Mouse (Mus musculus) MEL (cell line): ENCODE results near the gene Ggct. TPM values are rescaled to one million over a fixed set of nuclear protein-coding genes. Genes with fewer than 3 reads are reported as not detected.

Source experiments
- DNase-seq: peaks from one replicate; pipeline ENCODE4 v3.0.0; 2011; ENCODE audit warnings: low read depth, low spot score
- H3K27ac ChIP-seq: 2 replicates; pipeline ENCODE4 v1.5.1; 2012; ENCODE audit warnings: low read depth, mild to moderate bottlenecking, control low read depth, low read length, moderate library complexity; ENCODE audit not compliant: control insufficient read depth
- H3K27me3 ChIP-seq, 2 experiments: fragments of 150-350 bp in 1 of 2; sonication (generic) in 1 of 2; 2 replicates each; pipeline ENCODE4 v1.6.1; 2012; ENCODE audit warnings: low read length in 2 of 2, mild to moderate bottlenecking in 2 of 2, improper control_type of control experiment in 1 of 2, moderate library complexity in 1 of 2; ENCODE audit not compliant: insufficient read depth in 2 of 2, control insufficient read depth in 1 of 2
- H3K36me3 ChIP-seq, 2 experiments: 2 replicates each; pipeline ENCODE4 v1.6.1; 2012 to 2014; ENCODE audit warnings: low read length in 2 of 2, improper control_type of control experiment in 1 of 2, inconsistent platforms in 1 of 2, mild to moderate bottlenecking in 1 of 2; ENCODE audit not compliant: insufficient read depth in 2 of 2, control insufficient read depth in 1 of 2
- H3K4me1 ChIP-seq, 2 experiments: fragments of 150-350 bp in 1 of 2; sonication (generic) in 1 of 2; 2 replicates each; pipeline ENCODE4 v1.6.1; 2012; ENCODE audit warnings: low read length in 2 of 2, improper control_type of control experiment in 1 of 2, mild to moderate bottlenecking in 1 of 2; ENCODE audit not compliant: insufficient read depth in 2 of 2, control insufficient read depth in 1 of 2
- H3K4me3 ChIP-seq, 2 experiments: fragments of 150-350 bp in 1 of 2; sonication (generic) in 1 of 2; 2 replicates each; pipeline ENCODE4 v1.5.1; 2012; ENCODE audit warnings: low read depth in 2 of 2, low read length in 2 of 2, mild to moderate bottlenecking in 2 of 2, moderate library complexity in 2 of 2, control low read depth in 1 of 2, improper control_type of control experiment in 1 of 2; ENCODE audit not compliant: control insufficient read depth in 1 of 2, insufficient read depth in 1 of 2
- H3K79me2 ChIP-seq: 2 replicates; pipeline ENCODE4 v1.6.1; 2012; ENCODE audit warnings: mild to moderate bottlenecking, low read length, moderate library complexity; ENCODE audit not compliant: control insufficient read depth, poor library complexity, insufficient read depth
- H3K9ac ChIP-seq: 2 replicates; pipeline ENCODE4 v1.6.1; 2012; ENCODE audit warnings: low read depth, mild to moderate bottlenecking, control low read depth, low read length, moderate library complexity; ENCODE audit not compliant: control insufficient read depth, poor library complexity, severe bottlenecking
- H3K9me3 ChIP-seq: fragments of 150-350 bp; sonication (generic); replicated peaks from 2 replicates; pipeline ENCODE4 v1.6.1; 2012; ENCODE audit warnings: mild to moderate bottlenecking, low read length, improper control_type of control experiment, moderate library complexity; ENCODE audit not compliant: insufficient read depth
- CHD2 ChIP-seq: IDR thresholded peaks from 2 replicates; pipeline ENCODE4 v1.6.1; 2011; ENCODE audit warnings: low read length, improper control_type of control experiment
- E2F4 ChIP-seq: IDR thresholded peaks from 2 replicates; pipeline ENCODE4 v1.6.1; 2011; ENCODE audit warnings: low read depth, low read length, improper control_type of control experiment, borderline replicate concordance
- ELF1 ChIP-seq: IDR thresholded peaks from 2 replicates; pipeline ENCODE4 v1.6.1; 2014; ENCODE audit warnings: low read depth, mild to moderate bottlenecking, inconsistent platforms, low read length, improper control_type of control experiment, moderate library complexity
- GABPA ChIP-seq: IDR thresholded peaks from 2 replicates; pipeline ENCODE4 v1.6.1; 2012; ENCODE audit warnings: low read depth, mild to moderate bottlenecking, inconsistent platforms, low read length, improper control_type of control experiment, moderate library complexity
- GATA1 ChIP-seq: IDR thresholded peaks from 2 replicates; pipeline ENCODE4 v1.6.1; 2011; ENCODE audit warnings: low read depth, low read length, improper control_type of control experiment
- HCFC1 ChIP-seq: IDR thresholded peaks from 2 replicates; pipeline ENCODE4 v1.6.1; 2012; ENCODE audit warnings: low read depth, mild to moderate bottlenecking, inconsistent platforms, low read length, improper control_type of control experiment, moderate library complexity
- JUND ChIP-seq: IDR thresholded peaks from 2 replicates; pipeline ENCODE4 v1.6.1; 2011; ENCODE audit warnings: low read depth, mild to moderate bottlenecking, improper control_type of control experiment, low read length
- KAT2A ChIP-seq: conservative IDR thresholded peaks from 2 replicates; pipeline ENCODE4 v1.6.1; 2012; ENCODE audit warnings: low read depth, low read length, improper control_type of control experiment, inconsistent platforms
- MAFK ChIP-seq: IDR thresholded peaks from 2 replicates; pipeline ENCODE4 v1.6.1; 2011; ENCODE audit warnings: low read depth, mild to moderate bottlenecking, low read length, improper control_type of control experiment, borderline replicate concordance
- MAZ ChIP-seq: IDR thresholded peaks from 2 replicates; pipeline ENCODE4 v1.6.1; 2012; ENCODE audit warnings: low read depth, mild to moderate bottlenecking, inconsistent platforms, low read length, improper control_type of control experiment
- MEF2A ChIP-seq: IDR thresholded peaks from 2 replicates; pipeline ENCODE4 v1.6.1; 2014; ENCODE audit warnings: low read depth, mild to moderate bottlenecking, inconsistent platforms, low read length, improper control_type of control experiment; ENCODE audit not compliant: poor library complexity, insufficient replicate concordance, severe bottlenecking; ENCODE audit errors: extremely low read depth
- MXI1 ChIP-seq: IDR thresholded peaks from 2 replicates; pipeline ENCODE4 v1.6.1; 2011; ENCODE audit warnings: mild to moderate bottlenecking, low read depth, low read length, improper control_type of control experiment
- MYB ChIP-seq: IDR thresholded peaks from 2 replicates; pipeline ENCODE4 v1.6.1; 2011; ENCODE audit warnings: mild to moderate bottlenecking, low read depth, low read length, improper control_type of control experiment
- NELFE ChIP-seq: IDR thresholded peaks from 2 replicates; pipeline ENCODE4 v1.6.1; 2011; ENCODE audit warnings: low read depth, low read length, improper control_type of control experiment
- POLR2A ChIP-seq, 2 experiments: IDR thresholded peaks; 2 replicates each; pipeline ENCODE4 v1.6.1; 2011 to 2012; ENCODE audit warnings: low read length in 2 of 2, mild to moderate bottlenecking in 2 of 2, control low read depth in 1 of 2, improper control_type of control experiment in 1 of 2, low read depth in 1 of 2, moderate library complexity in 1 of 2; ENCODE audit not compliant: control insufficient read depth in 1 of 2, insufficient read depth in 1 of 2, poor library complexity in 1 of 2
- POLR2AphosphoS5 ChIP-seq: IDR thresholded peaks from 2 replicates; pipeline ENCODE4 v1.6.1; 2012; ENCODE audit warnings: low read depth, borderline replicate concordance, mild to moderate bottlenecking, inconsistent platforms, low read length, moderate library complexity, mixed read lengths
- RAD21 ChIP-seq: IDR thresholded peaks from 2 replicates; pipeline ENCODE4 v1.6.1; 2011; ENCODE audit warnings: mild to moderate bottlenecking, low read depth, low read length, improper control_type of control experiment
- SIN3A ChIP-seq: IDR thresholded peaks from 2 replicates; pipeline ENCODE4 v1.6.1; 2012; ENCODE audit warnings: low read length, improper control_type of control experiment, inconsistent platforms
- TBP ChIP-seq: IDR thresholded peaks from 2 replicates; pipeline ENCODE4 v1.8.0; 2011; ENCODE audit warnings: low read depth, low read length, improper control_type of control experiment
- USF1 ChIP-seq: IDR thresholded peaks from 2 replicates; pipeline ENCODE4 v1.6.1; 2014; ENCODE audit warnings: low read depth, mild to moderate bottlenecking, inconsistent platforms, low read length, improper control_type of control experiment, moderate library complexity
- ZNF384 ChIP-seq: IDR thresholded peaks from 2 replicates; pipeline ENCODE4 v1.6.1; 2012; ENCODE audit warnings: low read depth, mild to moderate bottlenecking, inconsistent platforms, low read length, improper control_type of control experiment
- polyA plus RNA-seq, 2 experiments: library from polyadenylated mRNA; stranded (reverse) in 1 of 2; unstranded in 1 of 2; fragments of >175 nt in 1 of 2; fragments of >200 nt in 1 of 2; gene quantifications; 2 replicates each; pipeline versions ENCODE4 v1.2.1 to v1.2.4; 2012; ENCODE audit warnings: low replicate concordance in 2 of 2, low read depth in 1 of 2; ENCODE audit not compliant: insufficient read length in 2 of 2, insufficient read depth in 1 of 2, missing spikeins in 1 of 2
- total RNA-seq: library from RNA; depleted of rRNA; stranded (reverse); fragments of 300-350 nt; gene quantifications from 2 replicates; pipeline ENCODE4 v1.2.3, GENCODE M21; 2012

The Ggct gene
- total and polyA plus RNA-seq, 3 experiments = 23.7 to 41.6 TPM; not detected in 1

DNA sequence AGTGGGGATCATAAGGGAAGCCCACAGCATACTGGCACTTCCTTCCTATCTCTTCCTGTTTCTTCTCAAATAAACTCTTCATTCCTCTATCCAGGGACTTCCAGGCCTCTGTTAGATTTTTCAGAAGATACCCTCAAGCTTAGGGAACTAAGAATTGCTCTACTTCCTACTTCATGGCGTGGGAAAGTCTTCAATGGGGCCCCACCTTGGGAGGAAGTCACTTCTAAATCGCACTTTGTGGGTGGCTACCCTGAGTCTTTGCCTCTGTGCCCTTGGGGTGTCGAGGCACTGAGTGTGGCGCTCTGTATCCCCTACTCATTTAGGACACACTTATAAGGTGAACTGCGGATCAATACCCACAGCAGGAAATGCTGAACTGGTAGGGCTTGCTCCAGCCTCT lies 44.1 kb downstream of the Ggct start:
- Histone ChIP-seq H3K27me3 (no peaks in the 10 kb centered on the region), H3K79me2 (no peaks in the 10 kb centered on the region), H3K27ac (no peak overlapping the region), H3K9me3 (no peaks in the 10 kb centered on the region), H3K36me3 (no peaks in the 10 kb centered on the region), H3K4me1 (0 out of 4 replicates have a peak, but pooled peaks cover 0 to 2% of the 10 kb centered on the region in 2 experiments), H3K4me3 (no peak overlapping the region), H3K9ac (no peak overlapping the region)
- TF ChIP-seq HCFC1 (no peak), MAZ (no peak), E2F4 (no peak), CHD2 (no peak), MAFK (no peak), GATA1 (no peak), MXI1 (no peak), GABPA (no peak)
- no peak for DNase-seq

DNA sequence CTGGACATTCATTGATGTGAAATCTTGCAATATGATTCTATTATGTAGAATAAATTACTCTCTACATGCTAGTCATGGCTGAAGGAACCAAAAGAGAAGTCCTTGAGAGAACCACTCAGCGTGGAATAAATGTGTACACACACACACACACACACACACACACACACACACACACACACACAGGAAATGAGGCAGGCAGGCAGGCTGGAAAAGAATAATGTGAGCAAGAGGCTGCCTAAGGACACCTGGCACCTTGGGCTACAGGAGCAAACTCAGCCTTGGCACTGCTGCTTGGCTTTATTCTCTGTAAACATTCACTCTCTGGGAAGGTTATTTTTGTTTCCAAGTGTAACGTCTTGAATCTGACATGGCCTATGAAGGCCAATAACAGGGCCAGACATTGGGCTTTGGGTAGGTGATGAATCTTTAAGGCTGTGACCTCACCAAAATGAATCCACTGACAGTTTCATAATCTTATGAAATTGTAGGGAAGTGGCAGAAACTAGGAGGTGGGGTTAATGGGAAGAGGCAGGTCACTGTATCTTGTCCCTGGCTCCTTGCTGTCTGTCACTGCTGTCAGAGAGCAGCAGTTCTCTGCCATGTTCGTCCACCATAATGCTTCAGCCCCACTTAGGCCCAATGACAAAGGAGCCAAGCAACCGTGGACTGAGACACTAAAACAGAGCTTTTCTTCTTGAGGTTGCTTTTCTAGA lies 46.4 kb downstream of the Ggct start:
- no peaks in the 10 kb centered on the region for H3K36me3 ChIP-seq
- H3K4me1 ChIP-seq = 0 out of 4 replicates have a peak, but pooled peaks cover 0 to 2% of the 10 kb centered on the region in 2 experiments
- TF ChIP-seq TBP (no peak), MYB (no peak), USF1 (no peak), MXI1 (no peak), KAT2A (no peak), MEF2A (no peak), POLR2A (IDR thresholded peaks at IDR 0.05; ENCODE audit: control insufficient read depth in 1 of 2, insufficient read depth in 1 of 2, low read depth in 1 of 2, low read length in 2 of 2, poor library complexity in 1 of 2) (no peak), ZNF384 (no peak), HCFC1 (no peak), JUND (no peak), SIN3A (no peak), MAFK (no peak), RAD21 (no peak), NELFE (no peak), ELF1 (no peak), POLR2AphosphoS5 (no peak)
- TF ChIP-seq, all 39 proteins: peak for 0
- H3K4me3 ChIP-seq = no peak overlapping the region
- H3K79me2 ChIP-seq = no peaks in the 10 kb centered on the region
- H3K27me3 ChIP-seq = no peaks in the 10 kb centered on the region
- H3K9ac ChIP-seq = no peak overlapping the region
- no peaks in the 10 kb centered on the region for H3K9me3 ChIP-seq
- H3K27ac ChIP-seq = no peak overlapping the region
- DNase-seq = no peak
